11 mouse cellular contexts compared by ENCODE assay signal in genomic region chr2:6353060-6353459, GRCm38 (mm10). TPM values are rescaled to one million over a fixed set of nuclear protein-coding genes. Genes with fewer than 3 reads are reported as not detected.
DNase-seq lines count a peak whose midpoint lies in the region; ATAC-seq and TF ChIP-seq lines count a peak whose summit lies in the region.
"Had no signal": no experiment of that assay in that cellular context is flagged by ENCODE, and none has a peak within 500 bp of the region (broad histone marks: within the 10 kb centered on the region; RNA-seq: fewer than 3 reads in every experiment).

No protein-coding gene starts in this region.

- no peaks in the 10 kb centered on the region for H3K27me3 ChIP-seq in kidney, embryonic 15.5 days
- no peaks in the 10 kb centered on the region for H3K27me3 ChIP-seq in hindbrain, postnatal 0 days (ENCODE audit: insufficient read depth, low read length)
- H3K27me3 ChIP-seq: forebrain, embryonic 13.5 days; neural tube, embryonic 12.5 days had no signal

- H3K4me2 ChIP-seq in kidney, embryonic 15.5 days: peak overlapping the region; percentile 42
- peak overlapping the region; percentile 16; the same call in 1 of the 2 replicates for H3K4me2 ChIP-seq in hindbrain, postnatal 0 days (ENCODE audit: low read depth, low read length)
- H3K4me2 ChIP-seq: forebrain, embryonic 13.5 days had no signal

- peaks cover 46% of the 10 kb centered on the region for H3K4me1 ChIP-seq in kidney, embryonic 15.5 days
- H3K4me1 ChIP-seq in hindbrain, postnatal 0 days (ENCODE audit: insufficient read depth, low read length): peaks cover 7% of the 10 kb centered on the region; the same call in 1 of the 2 replicates

- H3K27ac ChIP-seq in kidney, embryonic 15.5 days: no peak overlapping the region
- no peak overlapping the region for H3K27ac ChIP-seq in hindbrain, postnatal 0 days
- H3K27ac ChIP-seq: forebrain, embryonic 13.5 days; neural tube, embryonic 12.5 days had no signal

- H3K9me3 ChIP-seq in kidney, embryonic 15.5 days (replicated peaks): no peaks in the 10 kb centered on the region
- no peaks in the 10 kb centered on the region for H3K9me3 ChIP-seq in hindbrain, postnatal 0 days (ENCODE audit: low read length)
- H3K9me3 ChIP-seq: forebrain, embryonic 13.5 days; neural tube, embryonic 12.5 days had no signal

- no peak for TF ChIP-seq CTCF in hindbrain, postnatal 0 days (IDR thresholded peaks at IDR 0.05; ENCODE audit: low read depth)

- no peak overlapping the region for H3K9ac ChIP-seq in kidney, embryonic 15.5 days
- no peak overlapping the region for H3K9ac ChIP-seq in hindbrain, postnatal 0 days (replicated peaks; ENCODE audit: low read length)
- H3K9ac ChIP-seq: forebrain, embryonic 13.5 days; neural tube, embryonic 12.5 days had no signal

- WGBS in kidney, embryonic 15.5 days: 63% methylated on average over 4 of the region's 4 CpGs
- WGBS in hindbrain, postnatal 0 days: 70% methylated on average over 4 of the region's 4 CpGs

- intact Hi-C loops in left cerebral cortex, postnatal 36 days (cut with DNase I): no loop called here

- no peaks in the 10 kb centered on the region for H3K36me3 ChIP-seq in kidney, embryonic 15.5 days
- no peaks in the 10 kb centered on the region for H3K36me3 ChIP-seq in hindbrain, postnatal 0 days (ENCODE audit: insufficient read depth, low read length)
- H3K36me3 ChIP-seq: neural tube, embryonic 12.5 days had no signal

- no peak overlapping the region for H3K4me3 ChIP-seq in kidney, embryonic 15.5 days (replicated peaks)
- no peak overlapping the region for H3K4me3 ChIP-seq in hindbrain, postnatal 0 days (ENCODE audit: low read length)
- H3K4me3 ChIP-seq: forebrain, embryonic 13.5 days; neural tube, embryonic 12.5 days had no signal

- ATAC-seq in kidney, embryonic 15.5 days (replicated peaks; ENCODE audit: low FRiP score): no peak
- peak; percentile 12 for ATAC-seq in activated CD4-positive, CD25-positive, alpha-beta regulatory T cell, adult 4 months
- ATAC-seq in hindbrain, postnatal 0 days: no peak
- peak; percentile 54 for ATAC-seq in megakaryocyte progenitor cell, adult 5-6 weeks (replicated peaks; ENCODE audit: poor library complexity)
- ATAC-seq: forebrain, embryonic 13.5 days had no signal

- no peak for DNase-seq in kidney, adult 8-10 months
- no peak for DNase-seq in hindbrain, postnatal 0 days (ENCODE audit: low spot score)
- no peak for DNase-seq in frontal cortex, postnatal 25 days (ENCODE audit: low spot score in 2 of 2)
- DNase-seq in left cerebral cortex, postnatal 36 days (ENCODE audit: low spot score in 2 of 2): no peak
- no peak for DNase-seq in gastrocnemius, adult 18-20 months (ENCODE audit: low spot score)
- DNase-seq: layer of hippocampus, adult 9-11 months had no signal

RNA-seq across cellular contexts. Expression of gene Usp6nl, which starts 30.6 kb away (rescaled TPM):
- polyA plus RNA-seq in kidney, embryonic 15.5 days (2015; fragmentation: Nextera tagmentation; extraction: Ambion mirVana): 9.4 TPM in 2 replicates
- polyA plus RNA-seq in activated CD4-positive, CD25-positive, alpha-beta regulatory T cell, adult 4 months (2017; shearing (Covaris generic)): 1 to 10 TPM; 6.1 to 7.1 TPM
- 16.8 and 24.0 TPM in 2 replicates for total RNA-seq in hindbrain, postnatal 0 days (2014; rRNA removed)
- 6.9 and 7.8 TPM in 2 replicates for polyA plus RNA-seq in hindbrain, postnatal 0 days (2015; fragmentation: Nextera tagmentation; extraction: Ambion mirVana)
- 13.3 and 19.2 TPM in 2 replicates for total RNA-seq in megakaryocyte progenitor cell, adult 5-6 weeks (2015)
- total RNA-seq in megakaryocyte progenitor cell, adult 5-6 weeks (2017): 7.0 and 8.8 TPM in 2 replicates
- total RNA-seq in left cerebral cortex, postnatal 36 days (2021): 10 to 100 TPM; 20.0 to 20.4 TPM
- 1 to 10 TPM; 2.5 to 4.7 TPM for total RNA-seq in gastrocnemius, adult 18-20 months (2021)

Comparison
In these comparisons a context has a peak if more than half of its experiments do, and no peak if none do; other contexts are left out.
1. ATAC-seq: peak in activated CD4-positive, CD25-positive, alpha-beta regulatory T cell, adult 4 months (single experiment) and megakaryocyte progenitor cell, adult 5-6 weeks (single experiment); none in kidney, embryonic 15.5 days (single experiment) and hindbrain, postnatal 0 days (single experiment).